Mouse (Mus musculus): Measurements from ENCODE around the gene Ciapin1. TPM values are rescaled to one million over a fixed set of nuclear protein-coding genes. Genes with fewer than 3 reads are reported as not detected.

Gene Ciapin1
- total RNA-seq, 1 experiment: 134 TPM

GRCm38 (mm10) chr8:94800278-94800968 is 37.7 kb downstream of the Ciapin1 start:
- peaks cover 0 to 2% of the 10 kb centered on the region in 2 experiments; a peak in 1 of 4 replicates for H3K4me1 ChIP-seq (ENCODE audit: control insufficient read depth in 2 of 2, insufficient read depth in 2 of 2, low read length in 2 of 2, poor library complexity in 1 of 2)
- no peaks in the 10 kb centered on the region for H3K9me3 ChIP-seq (ENCODE audit: control insufficient read depth, insufficient read depth, low read depth, low read length)
- H3K36me3 ChIP-seq (ENCODE audit: control insufficient read depth, insufficient read depth, low read length, poor library complexity, severe bottlenecking): no peaks in the 10 kb centered on the region
- in situ Hi-C loops (cut with MboI; ENCODE audit: low sequenced_read_pairs in 2 of 2, unreplicated experiment in 2 of 2): loop anchor here in 1 of 2 experiments (10.0 kb wide), 1 partner anchor 96 kb away; no protein-coding TSS in a partner anchor
- no peak overlapping the region for H3K9ac ChIP-seq (ENCODE audit: insufficient read depth, low read depth, low read length, poor library complexity, severe bottlenecking)
- DNase-seq (ENCODE audit: low read depth, low spot score): peak; percentile 68
- TF ChIP-seq ZNF384 (IDR thresholded peaks at IDR 0.05; ENCODE audit: low read depth, low read length) (no peak), ZC3H11A (IDR thresholded peaks at IDR 0.05; ENCODE audit: borderline replicate concordance, low read depth, low read length) (no peak), CHD2 (IDR thresholded peaks at IDR 0.05; ENCODE audit: low read depth, low read length) (no peak), MAFK (IDR thresholded peaks at IDR 0.05; ENCODE audit: insufficient read depth, low read depth, low read length) (no peak), HCFC1 (IDR thresholded peaks at IDR 0.05; ENCODE audit: borderline replicate concordance, insufficient read depth, low read length) (no peak)
- H3K4me3 ChIP-seq (ENCODE audit: insufficient read depth in 1 of 2, low read depth in 1 of 2, low read length in 2 of 2, poor library complexity in 1 of 2, severe bottlenecking in 1 of 2): no peak overlapping the region
- H3K27ac ChIP-seq (ENCODE audit: insufficient read depth, low read depth, low read length, poor library complexity, severe bottlenecking): no peak overlapping the region

- in situ Hi-C loops (cut with MboI; ENCODE audit: low sequenced_read_pairs in 2 of 2, unreplicated experiment in 2 of 2): no loop called here
- DNase-seq (ENCODE audit: low read depth, low spot score): no peak
- TF ChIP-seq HCFC1 (IDR thresholded peaks at IDR 0.05; ENCODE audit: borderline replicate concordance, insufficient read depth, low read length) (no peak), MAFK (IDR thresholded peaks at IDR 0.05; ENCODE audit: insufficient read depth, low read depth, low read length) (no peak), ZC3H11A (IDR thresholded peaks at IDR 0.05; ENCODE audit: borderline replicate concordance, low read depth, low read length) (no peak), ZNF384 (IDR thresholded peaks at IDR 0.05; ENCODE audit: low read depth, low read length) (no peak), CHD2 (IDR thresholded peaks at IDR 0.05; ENCODE audit: low read depth, low read length) (no peak)
- H3K4me3 ChIP-seq (ENCODE audit: insufficient read depth in 1 of 2, low read depth in 1 of 2, low read length in 2 of 2, poor library complexity in 1 of 2, severe bottlenecking in 1 of 2): no peak overlapping the region
- H3K9me3 ChIP-seq (ENCODE audit: control insufficient read depth, insufficient read depth, low read depth, low read length): no peaks in the 10 kb centered on the region
- no peaks in the 10 kb centered on the region for H3K4me1 ChIP-seq (ENCODE audit: control insufficient read depth in 2 of 2, insufficient read depth in 2 of 2, low read length in 2 of 2, poor library complexity in 1 of 2)
- H3K36me3 ChIP-seq (ENCODE audit: control insufficient read depth, insufficient read depth, low read length, poor library complexity, severe bottlenecking): no peaks in the 10 kb centered on the region
- H3K9ac ChIP-seq (ENCODE audit: insufficient read depth, low read depth, low read length, poor library complexity, severe bottlenecking): no peak overlapping the region
- no peak overlapping the region for H3K27ac ChIP-seq (ENCODE audit: insufficient read depth, low read depth, low read length, poor library complexity, severe bottlenecking)
Observed at GRCm38 (mm10) chr8:94794782-94795181, 43.4 kb downstream of the Ciapin1 start.

GRCm38 (mm10) chr8:94794368-94794767 is 43.8 kb downstream of the Ciapin1 start:
- Histone ChIP-seq H3K9ac (ENCODE audit: insufficient read depth, low read depth, low read length, poor library complexity, severe bottlenecking) (no peak overlapping the region), H3K9me3 (ENCODE audit: control insufficient read depth, insufficient read depth, low read depth, low read length) (no peaks in the 10 kb centered on the region), H3K4me3 (ENCODE audit: insufficient read depth in 1 of 2, low read depth in 1 of 2, low read length in 2 of 2, poor library complexity in 1 of 2, severe bottlenecking in 1 of 2) (no peak overlapping the region), H3K4me1 (ENCODE audit: control insufficient read depth in 2 of 2, insufficient read depth in 2 of 2, low read length in 2 of 2, poor library complexity in 1 of 2) (no peaks in the 10 kb centered on the region), H3K27ac (ENCODE audit: insufficient read depth, low read depth, low read length, poor library complexity, severe bottlenecking) (no peak overlapping the region), H3K36me3 (ENCODE audit: control insufficient read depth, insufficient read depth, low read length, poor library complexity, severe bottlenecking) (no peaks in the 10 kb centered on the region)
- in situ Hi-C loops (cut with MboI; ENCODE audit: low sequenced_read_pairs in 2 of 2, unreplicated experiment in 2 of 2): no loop called here
- TF ChIP-seq HCFC1 (IDR thresholded peaks at IDR 0.05; ENCODE audit: borderline replicate concordance, insufficient read depth, low read length): no peak
- no peak for TF ChIP-seq MAFK (IDR thresholded peaks at IDR 0.05; ENCODE audit: insufficient read depth, low read depth, low read length)
- TF ChIP-seq ZNF384 (IDR thresholded peaks at IDR 0.05; ENCODE audit: low read depth, low read length): no peak
- TF ChIP-seq CHD2 (IDR thresholded peaks at IDR 0.05; ENCODE audit: low read depth, low read length): no peak
- TF ChIP-seq ZC3H11A (IDR thresholded peaks at IDR 0.05; ENCODE audit: borderline replicate concordance, low read depth, low read length): no peak
- DNase-seq (ENCODE audit: low read depth, low spot score): no peak

DNA sequence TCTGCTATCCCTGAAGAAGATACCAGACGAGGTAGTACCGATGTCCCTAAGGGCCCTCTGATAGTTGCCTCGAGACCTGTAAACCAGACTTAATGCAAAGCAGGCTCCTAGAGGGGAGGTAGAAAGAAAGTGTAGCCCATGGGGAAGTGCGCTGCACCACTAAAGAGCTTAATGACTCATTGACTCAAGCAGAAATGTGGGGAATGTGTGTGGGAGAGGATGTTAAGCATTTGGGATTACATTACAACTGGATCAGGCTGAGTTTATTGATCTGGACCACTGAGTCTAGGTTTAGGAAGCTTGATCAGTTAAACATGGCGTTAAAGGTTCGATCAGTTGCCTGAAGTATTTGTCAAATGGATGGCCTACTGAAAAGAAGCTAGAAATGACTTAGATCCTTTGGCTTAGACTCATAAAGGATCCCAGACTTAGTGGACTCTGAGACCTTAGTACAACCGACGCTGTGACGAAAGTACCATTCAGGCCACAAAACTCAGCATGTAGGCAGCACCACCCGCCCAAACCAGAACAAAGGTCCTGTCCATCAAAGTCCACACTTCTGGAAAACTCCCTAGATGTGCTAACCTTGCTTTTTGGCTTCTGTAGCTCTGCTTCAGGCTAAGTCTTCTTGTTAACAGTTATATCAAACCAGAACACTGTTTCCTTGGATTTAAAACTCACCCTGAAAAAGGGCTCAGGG is 48.8 kb downstream of the Ciapin1 start:
- no peak overlapping the region for H3K27ac ChIP-seq (ENCODE audit: insufficient read depth, low read depth, low read length, poor library complexity, severe bottlenecking)
- TF ChIP-seq ZC3H11A (IDR thresholded peaks at IDR 0.05; ENCODE audit: borderline replicate concordance, low read depth, low read length) (no peak), CHD2 (IDR thresholded peaks at IDR 0.05; ENCODE audit: low read depth, low read length) (no peak), MAFK (IDR thresholded peaks at IDR 0.05; ENCODE audit: insufficient read depth, low read depth, low read length) (no peak), ZNF384 (IDR thresholded peaks at IDR 0.05; ENCODE audit: low read depth, low read length) (no peak), HCFC1 (IDR thresholded peaks at IDR 0.05; ENCODE audit: borderline replicate concordance, insufficient read depth, low read length) (no peak)
- H3K36me3 ChIP-seq (ENCODE audit: control insufficient read depth, insufficient read depth, low read length, poor library complexity, severe bottlenecking): no peaks in the 10 kb centered on the region
- no peaks in the 10 kb centered on the region for H3K9me3 ChIP-seq (ENCODE audit: control insufficient read depth, insufficient read depth, low read depth, low read length)
- no peak for DNase-seq (ENCODE audit: low read depth, low spot score)
- H3K4me1 ChIP-seq (ENCODE audit: control insufficient read depth in 2 of 2, insufficient read depth in 2 of 2, low read length in 2 of 2, poor library complexity in 1 of 2): peaks cover 2 to 17% of the 10 kb centered on the region in 2 experiments; a peak in 3 of 4 replicates
- H3K4me3 ChIP-seq (ENCODE audit: insufficient read depth in 1 of 2, low read depth in 1 of 2, low read length in 2 of 2, poor library complexity in 1 of 2, severe bottlenecking in 1 of 2): no peak overlapping the region
- no peak overlapping the region for H3K9ac ChIP-seq (ENCODE audit: insufficient read depth, low read depth, low read length, poor library complexity, severe bottlenecking)
- in situ Hi-C loops (cut with MboI; ENCODE audit: low sequenced_read_pairs in 2 of 2, unreplicated experiment in 2 of 2): no loop called here
